Mouse (Mus musculus): Measurements from ENCODE around the gene Rnf43. TPM values are rescaled to one million over a fixed set of nuclear protein-coding genes. Genes with fewer than 3 reads are reported as not detected.

Rnf43 gene
- polyA plus RNA-seq, 1 experiment from 2014 or later, result 0.67 TPM

DNA sequence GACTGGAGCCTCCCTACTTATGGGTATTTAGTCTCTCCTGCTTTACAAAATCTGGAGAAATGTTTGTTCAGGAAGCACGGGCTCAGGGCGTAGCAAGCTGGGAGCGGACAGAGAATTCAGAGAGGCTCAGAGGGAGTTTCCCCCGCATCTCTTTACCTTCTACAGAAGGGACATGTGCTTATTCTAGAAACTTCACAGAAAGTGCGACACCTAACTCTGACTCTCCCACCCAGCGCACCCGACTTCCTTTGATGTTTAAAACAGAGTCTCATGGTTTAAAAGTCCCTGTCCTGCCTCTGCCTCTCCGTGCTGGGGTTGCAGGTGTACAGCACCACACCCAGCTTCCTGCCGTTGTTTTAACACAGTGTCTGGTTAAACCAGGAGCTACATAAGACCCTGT is 58.3 kb downstream of the Rnf43 start:
- Histone ChIP-seq H3K9ac (replicated peaks) (no peak overlapping the region), H3K27ac (no peak overlapping the region), H3K27me3 (no peaks in the 10 kb centered on the region), H3K4me3 (replicated peaks) (no peak overlapping the region), H3K9me3 (no peaks in the 10 kb centered on the region), H3K36me3 (no peaks in the 10 kb centered on the region), H3K4me1 (replicated peaks) (peaks cover 11% of the 10 kb centered on the region), H3K4me2 (replicated peaks) (no peak overlapping the region)
- ATAC-seq, result no peak
- WGBS, result 76% methylated on average over 9 of the region's 9 CpGs

DNA sequence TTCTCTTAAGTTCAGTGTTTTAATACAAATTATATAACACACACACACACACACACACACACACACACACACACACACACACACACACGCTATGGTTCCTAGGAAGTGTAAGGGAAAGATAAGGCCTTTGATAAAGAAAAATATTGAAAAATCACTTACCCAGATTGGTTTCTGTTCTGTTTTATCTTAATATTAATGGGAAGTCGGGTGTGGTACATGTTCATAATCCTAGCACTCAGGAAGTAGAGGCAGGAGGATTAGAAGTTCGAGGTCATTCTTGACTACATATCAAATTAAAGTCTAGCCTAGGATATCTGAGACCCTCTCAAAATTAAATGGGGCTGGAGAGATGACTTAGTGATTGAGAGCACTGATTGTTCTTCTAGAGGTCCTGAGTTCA is 59.6 kb downstream of the Rnf43 start:
- Histone ChIP-seq H3K4me2 (replicated peaks) (no peak overlapping the region), H3K36me3 (no peaks in the 10 kb centered on the region), H3K4me1 (replicated peaks) (peaks cover 16% of the 10 kb centered on the region), H3K9ac (replicated peaks) (no peak overlapping the region), H3K27me3 (no peaks in the 10 kb centered on the region), H3K27ac (no peak overlapping the region), H3K9me3 (no peaks in the 10 kb centered on the region), H3K4me3 (replicated peaks) (no peak overlapping the region)
- ATAC-seq, result no peak
- 85% methylated on average over 3 of the region's 3 CpGs for WGBS

DNA sequence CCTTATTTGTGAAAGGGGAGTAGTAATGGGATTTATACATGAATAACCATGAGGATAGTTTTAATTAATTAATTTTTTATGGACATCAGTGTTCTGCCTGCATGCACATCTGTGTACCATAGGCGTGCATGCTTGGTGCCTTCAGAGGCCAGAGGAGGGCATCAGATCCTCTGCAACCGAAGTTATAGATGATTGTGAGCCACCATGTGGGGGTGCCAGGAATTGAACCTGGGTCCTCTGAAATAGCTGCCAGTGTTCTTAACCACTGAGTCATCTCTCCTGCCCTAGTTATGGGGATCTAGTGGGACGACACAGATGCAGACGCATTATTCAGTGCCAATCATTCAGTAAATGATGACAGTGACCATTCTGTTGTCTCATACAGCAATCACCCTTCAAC is 60.4 kb downstream of the Rnf43 start:
- no peak overlapping the region for H3K4me2 ChIP-seq (replicated peaks)
- H3K9me3 ChIP-seq, result no peaks in the 10 kb centered on the region
- peaks cover 16% of the 10 kb centered on the region for H3K4me1 ChIP-seq (replicated peaks)
- no peaks in the 10 kb centered on the region for H3K36me3 ChIP-seq
- no peak overlapping the region for H3K4me3 ChIP-seq (replicated peaks)
- no peak overlapping the region for H3K27ac ChIP-seq
- WGBS, result 83% methylated on average over 4 of the region's 4 CpGs
- ATAC-seq, result no peak
- no peaks in the 10 kb centered on the region for H3K27me3 ChIP-seq
- H3K9ac ChIP-seq (replicated peaks), result no peak overlapping the region

DNA sequence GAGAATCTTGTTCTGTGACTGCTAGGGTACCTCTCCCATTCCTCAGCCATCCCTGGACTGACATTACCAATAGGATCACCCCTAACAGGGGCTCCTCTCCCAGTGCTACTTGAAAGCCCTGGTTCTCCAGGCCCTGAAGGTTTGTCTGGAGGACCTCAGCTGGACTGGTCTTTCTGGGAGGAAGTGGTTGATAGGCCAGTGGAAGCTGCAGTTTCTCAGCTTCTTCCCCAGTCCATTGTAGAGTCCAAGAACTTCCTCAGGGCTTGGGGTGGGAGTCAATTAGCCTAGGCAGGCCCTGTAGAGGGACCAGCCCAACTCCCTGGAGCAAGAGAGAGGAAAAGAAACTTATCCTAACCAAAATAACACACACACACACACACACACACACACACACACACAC is 63.0 kb downstream of the Rnf43 start:
- no peaks in the 10 kb centered on the region for H3K27me3 ChIP-seq
- no peak overlapping the region; the same call in 1 of the 2 replicates for H3K4me2 ChIP-seq (replicated peaks)
- peaks cover 10% of the 10 kb centered on the region for H3K4me1 ChIP-seq (replicated peaks)
- H3K9ac ChIP-seq (replicated peaks), result no peak overlapping the region; the same call in 1 of the 2 replicates
- H3K36me3 ChIP-seq, result no peaks in the 10 kb centered on the region
- no peaks in the 10 kb centered on the region for H3K9me3 ChIP-seq
- ATAC-seq, result no peak
- H3K27ac ChIP-seq, result no peak overlapping the region
- no peak overlapping the region for H3K4me3 ChIP-seq (replicated peaks)

DNA sequence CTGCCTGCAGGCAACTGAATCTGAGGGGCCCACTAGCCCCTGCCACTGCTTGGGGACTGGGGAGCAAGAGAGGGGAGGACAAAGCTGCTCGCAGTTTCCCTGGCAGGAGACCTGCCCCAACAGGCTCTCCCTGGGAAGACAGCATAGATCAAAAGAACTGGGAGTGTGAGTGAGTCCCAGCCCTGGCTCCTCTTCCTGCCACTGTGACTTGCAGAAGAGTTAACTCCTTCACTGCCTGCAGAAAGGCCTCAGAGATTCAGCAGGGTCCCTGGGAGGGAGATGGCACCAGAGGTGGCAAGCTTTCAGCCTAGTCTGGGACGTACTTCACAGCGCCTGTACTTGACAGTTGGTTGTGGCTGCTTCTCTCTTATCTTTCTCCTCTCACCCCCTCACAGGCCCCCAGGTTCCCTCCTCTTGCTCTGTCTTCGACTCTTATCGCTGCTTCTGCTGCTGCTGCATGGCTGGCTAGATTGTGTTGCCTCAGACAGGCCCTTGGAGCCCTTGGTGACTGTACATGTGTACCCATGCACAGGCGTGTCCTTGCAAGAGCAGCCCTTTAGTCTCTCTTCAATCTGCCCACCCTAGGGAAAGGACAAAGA is 63.5 kb downstream of the Rnf43 start:
- Histone ChIP-seq H3K4me3 (replicated peaks) (no peak overlapping the region), H3K9me3 (no peaks in the 10 kb centered on the region), H3K36me3 (no peaks in the 10 kb centered on the region), H3K4me1 (replicated peaks) (peaks cover 10% of the 10 kb centered on the region), H3K4me2 (replicated peaks) (no peak overlapping the region; the same call in 1 of the 2 replicates), H3K27me3 (no peaks in the 10 kb centered on the region), H3K27ac (no peak overlapping the region), H3K9ac (replicated peaks) (no peak overlapping the region; the same call in 1 of the 2 replicates)
- peak; percentile 60 for ATAC-seq
- WGBS, result 21% methylated on average over 6 of the region's 6 CpGs

DNA sequence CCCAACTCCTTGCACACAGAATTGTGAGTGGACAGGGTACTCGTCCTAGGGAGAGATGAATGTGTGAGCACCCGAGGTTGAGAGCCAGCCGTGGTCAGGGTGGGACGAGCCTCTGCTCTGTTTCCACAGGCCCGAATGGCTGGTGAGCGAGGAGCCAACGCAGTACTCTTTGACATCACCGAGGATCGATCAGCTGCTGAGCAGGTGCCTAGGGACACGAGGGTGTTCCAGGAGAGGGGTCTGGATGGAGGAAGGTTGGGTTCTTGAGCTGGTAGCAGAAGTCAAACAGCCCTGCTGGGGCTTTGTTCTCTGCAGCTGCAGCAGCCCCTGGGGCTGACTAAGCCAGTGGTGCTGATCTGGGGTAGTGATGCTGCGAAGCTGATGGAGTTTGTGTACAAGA is 64.5 kb downstream of the Rnf43 start:
- Histone ChIP-seq H3K9ac (replicated peaks) (no peak overlapping the region), H3K36me3 (no peaks in the 10 kb centered on the region), H3K9me3 (no peaks in the 10 kb centered on the region), H3K27me3 (no peaks in the 10 kb centered on the region), H3K4me3 (replicated peaks) (no peak overlapping the region), H3K4me1 (replicated peaks) (peaks cover 10% of the 10 kb centered on the region), H3K27ac (no peak overlapping the region), H3K4me2 (replicated peaks) (no peak overlapping the region)
- 68% methylated on average over 11 of the region's 11 CpGs for WGBS
- no peak for ATAC-seq

DNA sequence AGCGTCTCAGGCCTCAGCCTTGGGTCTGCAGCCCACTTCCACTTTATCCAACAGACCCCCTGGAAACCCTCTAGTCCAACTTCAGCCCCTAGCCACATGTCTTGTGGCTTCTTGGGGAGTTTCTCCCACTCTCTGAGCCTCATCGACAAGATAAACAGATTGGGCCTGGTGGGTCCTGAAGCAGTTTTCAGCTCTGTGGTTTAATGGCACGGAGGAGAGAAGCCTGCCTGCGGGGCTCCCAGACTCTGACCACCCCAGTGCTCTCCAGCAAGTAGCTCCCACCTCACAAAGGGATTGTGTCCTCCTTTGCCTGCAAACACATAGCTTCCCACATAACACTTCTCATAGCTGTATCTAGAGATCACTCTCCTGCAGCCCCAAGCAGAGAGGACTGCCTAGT is 64.9 kb downstream of the Rnf43 start:
- no peak overlapping the region for H3K27ac ChIP-seq
- no peak for ATAC-seq
- no peak overlapping the region for H3K4me2 ChIP-seq (replicated peaks)
- H3K9me3 ChIP-seq, result no peaks in the 10 kb centered on the region
- no peaks in the 10 kb centered on the region for H3K27me3 ChIP-seq
- WGBS, result 59% methylated on average over 4 of the region's 4 CpGs
- H3K9ac ChIP-seq (replicated peaks), result no peak overlapping the region
- H3K4me3 ChIP-seq (replicated peaks), result no peak overlapping the region
- H3K4me1 ChIP-seq (replicated peaks), result peaks cover 10% of the 10 kb centered on the region
- H3K36me3 ChIP-seq, result no peaks in the 10 kb centered on the region

DNA sequence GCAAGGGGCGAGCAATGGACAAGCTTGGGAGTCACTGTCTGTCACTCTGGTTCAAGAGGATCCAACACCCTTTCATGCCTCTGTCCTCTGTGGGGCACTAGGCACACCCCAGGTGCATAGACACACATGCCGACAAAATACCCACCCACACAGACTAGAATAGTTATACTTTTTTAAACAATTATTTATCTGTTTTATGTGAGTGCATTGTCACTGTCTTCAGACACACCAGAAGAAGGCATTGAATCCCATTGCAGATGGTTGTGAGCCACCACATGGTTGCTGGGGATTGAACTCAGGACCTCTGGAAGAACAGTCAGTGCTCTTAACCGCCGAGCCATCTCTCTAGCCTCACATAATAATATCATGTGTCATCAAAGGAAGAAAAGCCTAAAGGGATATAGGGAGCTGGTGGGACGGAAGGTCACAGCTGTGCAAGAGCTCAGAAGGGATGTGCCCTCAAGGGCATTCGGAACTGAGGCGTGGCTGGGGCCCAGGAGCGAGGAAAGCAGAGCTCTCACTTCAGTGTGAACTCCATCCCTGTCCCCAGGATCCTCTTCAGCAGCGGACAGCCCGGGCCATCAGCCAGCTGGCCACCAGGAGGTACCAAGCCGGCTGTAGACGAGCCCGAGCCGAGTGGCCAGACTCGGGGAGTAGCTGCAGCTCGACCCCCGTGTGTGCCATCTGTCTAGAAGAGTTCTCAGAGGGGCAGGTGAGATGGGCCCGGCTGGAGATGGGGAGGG is 66.5 kb downstream of the Rnf43 start:
- Histone ChIP-seq H3K27ac (no peak overlapping the region), H3K36me3 (no peaks in the 10 kb centered on the region), H3K9me3 (no peaks in the 10 kb centered on the region), H3K9ac (replicated peaks) (no peak overlapping the region), H3K27me3 (no peaks in the 10 kb centered on the region), H3K4me3 (replicated peaks) (no peak overlapping the region), H3K4me1 (replicated peaks) (peaks cover 20% of the 10 kb centered on the region), H3K4me2 (replicated peaks) (no peak overlapping the region)
- 79% methylated on average over 18 of the region's 18 CpGs for WGBS
- ATAC-seq, result no peak

DNA sequence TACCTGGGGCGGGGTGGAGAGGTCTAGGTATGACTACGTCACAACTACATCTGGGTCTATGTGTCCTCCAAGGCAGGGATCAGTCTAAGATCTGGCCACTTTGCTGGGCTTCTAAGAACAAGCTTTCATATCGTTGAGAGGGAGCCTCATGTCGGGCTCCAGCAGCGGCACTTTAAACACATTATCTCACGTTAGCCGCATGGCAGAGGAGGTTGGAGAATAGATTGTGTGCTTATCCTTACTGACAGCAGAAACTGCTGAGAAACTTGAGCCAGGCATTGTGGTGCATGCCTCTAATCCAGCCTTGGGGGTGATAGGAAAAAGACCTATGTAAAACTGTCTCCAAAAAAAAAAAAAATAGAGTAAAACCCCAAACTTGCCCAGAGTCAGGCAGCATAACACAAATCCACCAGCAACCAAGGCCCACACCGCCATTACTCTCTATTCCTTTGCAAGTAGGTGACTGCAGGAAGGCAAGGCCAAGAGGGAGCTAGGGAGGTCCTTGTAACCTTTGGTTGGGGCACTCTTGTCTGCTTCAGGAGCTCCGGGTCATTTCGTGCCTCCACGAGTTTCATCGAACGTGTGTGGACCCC is 67.2 kb downstream of the Rnf43 start:
- Histone ChIP-seq H3K4me3 (replicated peaks) (no peak overlapping the region), H3K4me1 (replicated peaks) (peaks cover 25% of the 10 kb centered on the region), H3K36me3 (no peaks in the 10 kb centered on the region), H3K4me2 (replicated peaks) (no peak overlapping the region), H3K9ac (replicated peaks) (no peak overlapping the region), H3K27ac (no peak overlapping the region), H3K9me3 (no peaks in the 10 kb centered on the region), H3K27me3 (peaks cover 3% of the 10 kb centered on the region; the same call in 1 of the 2 replicates)
- WGBS, result 85% methylated on average over 13 of the region's 13 CpGs
- ATAC-seq, result no peak

DNA sequence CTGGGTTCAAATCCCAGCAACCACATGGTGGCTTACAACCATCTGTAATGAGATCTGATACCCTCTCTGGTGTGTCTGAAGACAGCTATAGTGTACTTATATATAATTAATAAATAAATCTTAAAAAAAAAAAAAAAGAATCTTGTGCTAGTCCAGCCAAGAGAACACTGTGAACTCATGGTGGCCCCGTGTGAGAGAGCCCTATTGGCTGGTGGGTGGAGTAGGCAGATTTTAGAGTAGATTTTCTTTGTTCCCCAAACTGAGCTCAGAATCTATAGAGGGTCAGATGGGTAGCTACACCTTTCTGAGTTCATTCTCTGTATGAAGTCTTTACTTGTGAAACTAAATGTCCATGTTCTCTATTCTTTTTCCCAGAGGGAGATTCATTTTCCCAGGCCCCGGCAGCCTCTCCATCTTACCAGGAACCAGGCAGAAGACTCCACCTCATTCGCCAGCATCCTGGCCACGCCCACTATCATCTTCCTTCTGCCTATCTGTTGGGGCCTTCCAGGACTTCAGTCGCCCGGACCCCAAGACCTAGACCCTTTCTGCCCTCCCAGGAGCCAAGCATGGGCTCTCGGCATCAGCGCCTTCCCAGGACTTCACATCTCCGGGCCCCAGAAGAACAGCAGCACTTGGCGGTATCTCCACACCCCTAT is 68.3 kb downstream of the Rnf43 start:
- no peak for ATAC-seq
- H3K4me1 ChIP-seq (replicated peaks), result peaks cover 21% of the 10 kb centered on the region
- no peak overlapping the region for H3K4me3 ChIP-seq (replicated peaks)
- H3K27me3 ChIP-seq, result peaks cover 11% of the 10 kb centered on the region
- H3K4me2 ChIP-seq (replicated peaks), result no peak overlapping the region
- H3K27ac ChIP-seq, result no peak overlapping the region
- no peaks in the 10 kb centered on the region for H3K9me3 ChIP-seq
- WGBS, result 71% methylated on average over 10 of the region's 10 CpGs
- no peaks in the 10 kb centered on the region for H3K36me3 ChIP-seq
- no peak overlapping the region for H3K9ac ChIP-seq (replicated peaks)

DNA sequence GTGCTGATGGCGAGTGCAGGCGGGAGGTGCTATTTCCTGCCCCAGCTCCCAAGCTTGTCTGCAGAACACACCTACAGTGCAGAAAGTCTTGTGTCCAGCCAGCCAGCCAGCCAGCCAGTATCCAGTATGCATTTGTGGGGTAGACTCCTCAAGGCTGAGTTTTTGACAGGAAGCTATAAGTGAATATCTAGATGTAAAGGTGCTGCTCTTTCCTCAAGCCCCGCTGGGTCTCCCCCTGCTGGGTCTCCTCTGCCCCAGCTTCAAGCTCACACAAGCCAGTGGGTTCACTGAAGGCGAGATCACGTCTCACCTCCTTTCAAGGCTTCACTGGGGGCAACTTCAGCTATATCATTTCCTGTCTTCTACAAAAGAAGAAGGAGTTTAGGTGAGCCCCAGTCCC is 71.8 kb downstream of the Rnf43 start:
- ATAC-seq, result no peak
- peaks cover 2% of the 10 kb centered on the region; the same call in 1 of the 2 replicates for H3K36me3 ChIP-seq
- H3K27me3 ChIP-seq, result peaks cover 15% of the 10 kb centered on the region
- peak overlapping the region; percentile 61 for H3K9ac ChIP-seq (replicated peaks)
- peaks cover 27% of the 10 kb centered on the region for H3K4me1 ChIP-seq (replicated peaks)
- peak overlapping the region; percentile 22 for H3K4me3 ChIP-seq (replicated peaks)
- H3K27ac ChIP-seq, result 0 out of 2 replicates have a peak overlapping the region, but pooled peaks have one; percentile 41
- H3K4me2 ChIP-seq (replicated peaks), result peak overlapping the region; percentile 52
- H3K9me3 ChIP-seq, result no peaks in the 10 kb centered on the region
- WGBS, result 52% methylated on average over 5 of the region's 5 CpGs

DNA sequence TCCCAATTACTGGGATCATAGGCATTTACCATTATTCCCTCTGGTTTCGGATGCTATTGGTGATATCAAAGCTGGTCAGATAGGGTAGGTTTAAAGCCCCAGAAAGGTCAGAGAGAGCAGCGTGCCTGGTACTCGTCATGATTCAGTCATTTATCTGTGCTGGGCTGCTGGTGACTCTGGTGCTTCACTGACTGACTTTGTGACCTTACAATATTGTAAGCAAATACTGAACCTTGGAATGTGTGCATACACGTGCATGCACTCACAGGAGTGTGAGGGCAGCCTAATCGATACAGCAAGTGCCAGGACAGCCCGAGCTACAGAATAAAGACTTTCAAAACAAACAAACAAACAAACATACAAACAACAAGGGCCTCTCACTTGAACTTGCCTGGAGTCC is 73.2 kb downstream of the Rnf43 start:
- no peak for ATAC-seq
- 88% methylated on average over 6 of the region's 6 CpGs for WGBS

More for the DNA sequence above, 73.2 kb downstream of the Rnf43 start:
- Histone ChIP-seq H3K9me3 (no peaks in the 10 kb centered on the region), H3K4me3 (replicated peaks) (no peak overlapping the region), H3K27me3 (peaks cover 15% of the 10 kb centered on the region), H3K27ac (no peak overlapping the region), H3K9ac (replicated peaks) (peak overlapping the region; percentile 66; the same call in 1 of the 2 replicates), H3K36me3 (peaks cover 15% of the 10 kb centered on the region), H3K4me2 (replicated peaks) (no peak overlapping the region), H3K4me1 (replicated peaks) (peaks cover 27% of the 10 kb centered on the region)
